Mouse (Mus musculus) thymus, postnatal 10 days (tissue): ENCODE data around the gene Herpud1.

Experiments used
- DNase-seq, 2 experiments: peaks; one replicate each; pipeline ENCODE4 v3.0.0; 2021; ENCODE audit warnings: low spot score in 2 of 2

Gene Herpud1

GRCm38 (mm10) chr8:94408443-94409080, 22.3 kb downstream of the Herpud1 start:
- DNase-seq: no peak

GRCm38 (mm10) chr8:94409523-94409922, 23.3 kb downstream of the Herpud1 start:
- DNase-seq: no peak

GRCm38 (mm10) chr8:94412518-94412917, 26.3 kb downstream of the Herpud1 start:
- no peak for DNase-seq

GRCm38 (mm10) chr8:94413509-94413908, 27.3 kb downstream of the Herpud1 start:
- DNase-seq: peak; percentile 44 to 56

- DNase-seq: no peak
These were observed 29.0 kb downstream of the Herpud1 start for GRCm38 (mm10) chr8:94415218-94415617.

- DNase-seq: no peak
These were observed 31.8 kb downstream of the Herpud1 start for GRCm38 (mm10) chr8:94418017-94418416.

- no peak for DNase-seq
These were observed 36.0 kb downstream of the Herpud1 start for GRCm38 (mm10) chr8:94422270-94422669.

GRCm38 (mm10) chr8:94427953-94428352, 41.7 kb downstream of the Herpud1 start:
- no peak for DNase-seq

GRCm38 (mm10) chr8:94428420-94428819, 42.2 kb downstream of the Herpud1 start:
- DNase-seq: no peak

GRCm38 (mm10) chr8:94429376-94429775, 43.1 kb downstream of the Herpud1 start:
- no peak for DNase-seq

GRCm38 (mm10) chr8:94432212-94432611, 46.0 kb downstream of the Herpud1 start:
- DNase-seq: no peak

- DNase-seq: peak; percentile 76 to 78
These were observed 47.8 kb downstream of the Herpud1 start, which contains the start of gene Nlrc5 for GRCm38 (mm10) chr8:94433981-94434466. Nlrc5 (plus strand) TSS chr8:94434356.

GRCm38 (mm10) chr8:94434958-94435357, 48.7 kb downstream of the Herpud1 start:
- no peak for DNase-seq

GRCm38 (mm10) chr8:94435397-94436111, 49.3 kb downstream of the Herpud1 start:
- DNase-seq: no peak

- DNase-seq: no peak
These were observed 49.9 kb downstream of the Herpud1 start for GRCm38 (mm10) chr8:94436112-94436572.

- no peak for DNase-seq
These were observed 50.7 kb downstream of the Herpud1 start for GRCm38 (mm10) chr8:94436900-94437299.

- no peak for DNase-seq
These were observed 52.4 kb downstream of the Herpud1 start for GRCm38 (mm10) chr8:94438659-94439058.

- no peak for DNase-seq
These were observed 53.5 kb downstream of the Herpud1 start for GRCm38 (mm10) chr8:94439691-94440090.

GRCm38 (mm10) chr8:94440389-94440788, 54.2 kb downstream of the Herpud1 start:
- no peak for DNase-seq

- no peak for DNase-seq
These were observed 55.4 kb downstream of the Herpud1 start for GRCm38 (mm10) chr8:94441686-94442085.

GRCm38 (mm10) chr8:94443153-94443552, 56.9 kb downstream of the Herpud1 start:
- DNase-seq: no peak

GRCm38 (mm10) chr8:94444480-94444879, 58.2 kb downstream of the Herpud1 start:
- DNase-seq: no peak
